Mouse (Mus musculus): ENCODE results near the gene Rbm47.

Gene Rbm47

DNA sequence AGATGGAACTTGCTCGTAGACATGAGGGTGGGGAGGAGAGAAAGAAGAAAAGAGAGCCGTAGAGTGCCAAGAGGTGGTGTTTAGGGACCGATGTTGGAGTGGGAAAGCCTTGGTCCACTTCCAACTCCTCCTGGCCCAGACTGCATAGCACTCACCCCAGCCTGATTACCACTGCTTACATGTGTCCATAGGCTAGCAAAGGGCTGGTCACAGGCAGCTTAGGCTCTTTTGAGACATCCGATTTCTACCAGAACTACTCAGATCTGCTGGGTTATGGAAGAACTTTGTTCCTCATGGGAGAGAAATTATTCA, 48.9 kb downstream of the Rbm47 start:
- no peak for DNase-seq

DNA sequence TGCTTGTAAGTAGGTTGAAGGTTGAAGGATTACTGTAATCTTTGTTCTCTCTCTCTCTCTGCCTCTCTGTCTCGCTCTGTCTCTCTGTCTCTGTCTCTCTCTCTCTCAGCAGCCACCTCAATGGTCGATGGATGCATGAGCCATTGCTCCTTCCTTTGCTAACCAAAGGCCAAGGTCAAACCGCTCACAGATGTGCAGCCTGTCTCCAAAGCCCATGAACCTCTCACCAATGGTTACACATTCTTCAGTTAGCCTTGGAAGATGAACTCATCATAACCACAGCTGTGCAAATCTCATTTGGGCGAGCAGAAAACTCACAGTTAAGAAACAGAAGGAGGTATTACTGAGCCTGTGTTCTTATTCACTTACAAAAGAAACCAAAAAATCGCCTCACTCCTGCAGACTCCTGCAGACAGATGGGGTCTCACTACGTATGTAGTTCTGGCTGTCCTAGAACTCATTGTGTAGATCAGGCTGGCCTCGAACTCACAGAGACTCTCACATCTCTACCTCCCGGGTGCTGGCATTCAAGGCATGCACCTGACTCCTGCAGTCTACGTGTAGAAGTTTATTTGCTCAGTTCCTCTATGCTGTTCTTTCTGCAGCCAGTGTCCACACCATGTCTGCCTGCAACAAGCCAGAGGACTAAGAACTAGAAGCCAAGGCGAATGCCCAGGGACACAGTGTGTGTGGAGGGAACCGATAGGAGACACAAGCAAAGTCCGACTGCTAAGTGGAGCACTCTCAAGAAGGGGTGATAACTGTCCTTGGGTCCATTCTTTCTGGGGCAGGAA, 49.4 kb downstream of the Rbm47 start:
- DNase-seq: no peak

DNA sequence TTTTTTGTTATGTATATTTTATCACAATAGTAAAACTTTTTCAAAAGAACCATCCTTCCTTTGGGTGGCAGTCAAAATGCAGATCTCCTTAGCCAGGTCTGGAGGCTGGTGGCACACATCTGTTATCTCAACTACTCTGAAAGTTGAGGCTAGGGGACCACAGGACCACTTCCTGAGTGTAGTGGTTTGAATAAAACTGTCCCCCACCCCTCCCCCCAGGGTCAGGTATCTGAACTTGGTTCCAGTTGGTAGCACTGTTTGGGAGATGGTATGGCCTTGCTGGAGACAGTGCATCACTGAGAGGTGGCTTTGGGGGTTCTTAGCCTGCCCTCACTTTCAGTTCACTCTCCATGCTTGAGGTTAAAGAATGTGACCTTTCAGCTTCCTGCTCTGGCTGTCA, 51.7 kb downstream of the Rbm47 start:
- no peak for DNase-seq

DNA sequence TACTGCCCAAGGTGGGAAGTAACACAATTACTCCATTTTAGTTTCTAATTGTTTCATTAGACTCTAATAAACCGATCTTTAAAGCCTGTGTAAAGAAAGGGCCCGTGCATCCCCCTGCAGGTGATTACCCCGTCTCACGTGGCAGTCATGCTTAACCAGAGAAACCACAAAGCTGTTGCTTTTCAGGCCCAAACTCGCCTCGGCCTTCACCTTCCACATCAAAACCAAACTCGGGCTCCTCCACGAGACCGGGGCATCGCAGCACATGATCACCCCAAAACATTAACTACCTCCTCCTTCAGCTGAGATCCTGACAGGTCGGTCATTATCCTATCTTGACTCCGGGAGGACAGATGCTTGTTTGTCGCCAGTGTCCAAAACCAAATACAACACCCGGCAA, 58.2 kb downstream of the Rbm47 start:
- DNase-seq: no peak

DNA sequence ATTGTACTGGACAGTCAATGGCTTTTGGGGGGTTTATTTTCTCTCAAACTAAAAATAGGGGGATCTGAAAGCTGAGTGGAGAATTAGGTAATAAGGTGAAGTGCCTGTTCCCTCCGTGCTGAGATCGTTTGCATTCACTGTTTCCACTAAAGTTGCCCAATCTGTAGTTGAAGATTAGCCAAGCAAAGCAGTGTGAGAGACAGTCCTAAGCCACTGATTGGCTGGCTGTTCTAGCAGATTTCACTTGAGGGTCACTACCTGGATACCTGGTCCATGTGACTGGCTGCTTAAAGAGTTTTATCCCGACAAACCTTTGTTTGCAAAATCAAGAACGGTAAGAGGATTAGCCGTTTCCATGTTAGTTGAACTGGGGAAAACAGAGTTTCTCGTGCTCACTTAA, 58.7 kb downstream of the Rbm47 start:
- DNase-seq: peak; percentile 84

DNA sequence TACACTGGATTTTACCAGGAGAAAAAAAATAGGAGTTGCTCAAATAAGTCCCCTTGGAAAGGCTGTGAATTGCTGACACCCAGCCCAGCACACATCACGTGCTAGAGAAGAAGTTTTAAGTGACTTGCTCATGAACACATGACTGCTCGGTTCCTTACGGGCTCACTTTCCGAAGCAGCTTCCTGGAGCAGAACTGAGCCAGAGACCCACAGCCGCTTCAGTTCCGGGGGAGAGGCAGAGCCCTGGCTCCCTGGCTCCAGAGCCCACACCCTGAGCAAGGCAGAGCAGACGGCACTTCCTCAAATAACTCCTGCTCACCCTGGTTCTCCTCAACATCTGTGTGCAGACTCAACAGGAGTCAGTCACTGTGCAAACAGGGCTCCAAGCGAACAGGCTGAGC, 60.9 kb downstream of the Rbm47 start:
- peak; percentile 45 for DNase-seq

DNA sequence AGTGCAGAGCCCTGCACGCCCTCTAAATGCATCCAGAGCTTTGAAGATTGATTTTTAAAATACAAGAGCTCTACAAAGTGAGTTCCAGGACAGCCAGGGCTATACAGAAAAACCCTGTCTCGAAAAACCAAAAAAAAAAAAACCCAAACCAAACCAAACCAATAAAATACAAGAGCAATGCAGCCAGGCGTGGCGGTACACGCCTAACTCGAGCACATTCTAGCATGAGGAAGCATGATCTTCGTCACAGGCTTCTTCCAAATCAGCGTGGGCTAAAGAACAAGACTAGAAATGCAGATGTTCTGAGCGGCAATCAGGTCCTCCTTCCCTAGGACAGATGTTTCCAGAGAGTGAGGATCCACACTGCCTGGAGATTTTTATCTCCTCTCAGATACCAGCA, 66.5 kb downstream of the Rbm47 start:
- DNase-seq: no peak

DNA sequence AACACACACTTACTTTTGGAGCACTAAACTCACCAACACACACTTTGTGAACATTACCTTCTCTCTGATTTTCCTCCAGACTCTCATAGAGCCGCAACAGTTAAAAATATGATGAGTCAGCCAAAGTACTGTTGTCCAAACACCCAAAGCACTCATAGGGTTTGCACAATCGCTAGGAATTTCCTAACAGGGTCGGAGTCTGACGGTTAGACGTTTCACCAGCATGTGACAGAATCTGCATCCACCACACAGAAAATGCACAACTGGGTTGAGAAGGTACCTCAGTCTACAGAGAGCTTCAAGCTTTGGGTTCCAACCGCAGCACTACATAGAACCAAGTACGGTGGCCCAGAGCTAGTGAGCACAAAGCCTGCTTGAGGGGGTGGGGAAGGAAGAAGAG, 67.0 kb downstream of the Rbm47 start:
- no peak for DNase-seq

DNA sequence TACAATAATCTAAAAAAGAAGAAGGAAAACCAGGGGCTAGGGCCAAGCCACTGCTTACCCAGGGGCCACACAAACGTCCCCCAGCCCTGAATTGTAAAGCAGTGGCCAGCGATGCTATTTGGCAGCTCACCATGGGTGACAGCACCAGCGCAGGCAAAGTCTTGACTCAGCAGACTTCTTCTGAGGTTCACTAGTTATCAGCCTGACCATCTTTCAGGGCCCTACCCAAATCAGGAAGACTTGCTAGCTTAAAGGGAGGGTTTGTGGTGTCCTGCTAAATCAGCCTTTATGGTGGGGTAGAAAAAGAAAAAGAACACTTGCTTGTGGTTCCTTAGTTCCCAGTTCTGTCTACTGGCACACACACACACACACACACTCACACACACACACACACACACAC, 67.6 kb downstream of the Rbm47 start:
- DNase-seq: no peak

DNA sequence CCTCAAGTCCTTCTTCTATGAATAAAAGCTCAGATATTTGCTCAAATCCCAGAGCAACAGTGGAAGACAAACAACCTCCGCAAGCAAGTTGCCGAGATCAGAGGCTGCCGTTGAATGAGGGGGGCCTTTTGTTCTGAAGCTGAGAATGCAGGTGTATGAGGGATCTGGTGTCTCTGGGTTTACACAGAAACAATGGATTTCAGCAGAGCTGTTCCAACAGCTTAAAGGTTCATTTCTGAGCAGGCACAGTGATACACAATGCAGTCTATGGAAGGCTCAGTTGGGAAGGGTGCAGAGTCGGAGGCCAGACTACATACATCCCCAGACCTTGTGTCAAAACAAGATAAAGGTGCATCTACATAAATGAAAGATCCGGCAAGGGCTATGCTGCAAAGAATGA, 69.5 kb downstream of the Rbm47 start:
- DNase-seq: no peak

DNA sequence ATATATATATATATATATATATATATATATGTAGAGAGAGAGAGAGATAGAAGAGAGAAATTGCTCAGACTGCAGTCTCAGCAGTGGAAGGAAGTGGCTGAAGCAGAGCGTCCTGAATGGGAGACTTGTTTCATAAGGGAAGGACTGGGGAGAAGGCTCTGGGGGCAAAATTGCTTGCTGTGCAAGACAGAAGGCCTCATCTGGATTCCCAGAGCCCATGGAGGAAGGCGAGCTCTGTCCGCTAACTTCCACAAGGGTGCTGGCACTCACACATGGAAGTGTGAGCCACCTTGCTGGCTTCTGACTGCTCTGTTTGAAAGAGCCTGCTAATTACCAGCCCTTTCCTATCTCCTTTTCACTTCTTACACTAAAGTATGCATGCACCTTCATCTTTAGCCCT, 70.1 kb downstream of the Rbm47 start:
- DNase-seq: no peak

DNA sequence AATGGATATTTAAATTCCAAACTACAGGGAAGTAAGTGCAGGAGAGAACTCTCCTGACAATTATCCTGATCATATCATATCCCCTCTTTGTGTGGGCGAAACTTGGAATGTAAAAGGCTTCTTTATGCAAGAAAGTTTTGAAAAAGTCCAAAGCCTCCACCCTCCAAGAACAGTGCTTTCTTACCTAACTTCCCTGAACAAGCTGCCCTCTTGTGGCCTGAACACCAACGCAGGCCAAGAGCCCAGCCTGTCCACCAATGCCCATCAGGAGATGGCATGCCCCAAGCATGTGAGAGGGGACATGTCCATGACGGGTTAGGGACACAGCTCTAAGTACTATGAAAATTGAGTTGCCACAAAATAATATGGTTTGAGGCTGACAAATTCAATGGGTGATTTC, 71.3 kb downstream of the Rbm47 start:
- peak; percentile 51 for DNase-seq

DNA sequence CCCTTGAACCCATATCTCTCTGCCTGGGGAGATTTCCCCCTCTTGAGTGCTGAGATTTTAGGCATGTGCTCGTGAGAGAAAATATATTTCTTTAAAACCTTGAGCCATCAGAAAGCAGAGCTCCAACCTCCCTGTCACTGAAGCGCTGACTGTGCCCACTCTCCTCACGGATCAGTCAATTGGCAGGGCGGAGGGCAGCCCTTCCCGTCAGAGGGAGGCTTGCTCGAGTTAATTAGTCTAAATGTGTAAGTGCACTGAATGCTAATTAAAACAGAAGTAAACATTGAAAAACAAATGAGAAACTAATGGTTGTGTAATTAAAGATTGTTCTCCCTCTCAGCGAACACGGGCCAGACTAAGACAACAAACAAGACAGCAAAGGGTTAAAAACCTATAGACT, 72.6 kb downstream of the Rbm47 start:
- DNase-seq: peak; percentile 47

DNA sequence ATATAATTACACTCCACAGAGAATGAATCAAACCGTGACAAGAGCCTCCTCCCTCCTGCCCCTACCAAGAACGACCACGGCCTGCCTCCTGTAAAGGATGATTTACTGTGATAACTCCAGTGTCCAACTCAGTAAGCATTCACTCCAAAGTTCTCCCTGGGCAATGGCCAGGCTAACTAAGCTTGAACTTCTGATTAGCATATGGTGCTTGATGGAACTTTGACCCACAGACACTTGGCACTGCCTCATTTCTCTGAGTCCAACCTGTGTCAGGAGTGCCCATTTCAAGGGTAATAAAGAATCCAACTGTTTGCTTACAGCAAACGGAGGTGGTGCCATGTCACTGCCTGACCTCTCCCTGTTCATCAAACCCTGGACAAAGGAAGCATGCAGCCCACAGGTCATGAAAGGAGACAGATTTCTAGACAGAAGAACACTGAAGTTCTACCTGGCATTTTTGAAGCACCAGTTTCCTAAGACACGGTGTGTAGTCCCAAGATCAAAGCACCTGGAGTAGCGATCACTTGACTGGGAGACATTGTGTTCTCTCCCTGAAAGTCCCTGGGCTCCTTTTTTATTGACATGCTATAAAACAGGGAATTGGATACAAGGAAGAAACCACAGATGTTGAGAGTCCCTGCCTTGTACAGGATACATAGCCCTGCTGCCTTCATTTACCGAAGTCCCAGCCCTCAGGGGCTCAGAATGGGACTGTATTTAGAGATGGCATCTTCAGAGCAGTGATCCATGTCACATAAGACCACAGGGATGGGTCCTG, 74.6 kb downstream of the Rbm47 start:
- DNase-seq: peak; percentile 83

DNA sequence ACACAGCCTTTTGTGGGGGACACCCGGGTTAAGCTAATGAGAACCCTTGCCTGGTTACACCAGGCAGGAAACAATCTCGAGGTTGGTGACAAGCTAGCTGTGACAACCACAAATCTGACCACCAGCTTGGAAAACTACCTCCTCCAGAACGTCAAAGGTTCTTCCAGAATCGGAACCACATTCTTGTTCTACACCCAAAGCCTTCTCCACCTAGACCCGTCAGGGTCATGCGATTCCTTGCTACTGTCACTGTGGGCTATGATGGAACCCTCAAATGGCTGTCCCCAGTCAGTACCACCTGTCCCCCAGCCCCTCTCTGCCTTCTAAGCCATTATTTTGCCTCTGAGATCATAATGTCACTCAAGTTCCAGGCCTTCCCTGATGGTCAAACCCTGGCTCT, 76.8 kb downstream of the Rbm47 start:
- DNase-seq: no peak

DNA sequence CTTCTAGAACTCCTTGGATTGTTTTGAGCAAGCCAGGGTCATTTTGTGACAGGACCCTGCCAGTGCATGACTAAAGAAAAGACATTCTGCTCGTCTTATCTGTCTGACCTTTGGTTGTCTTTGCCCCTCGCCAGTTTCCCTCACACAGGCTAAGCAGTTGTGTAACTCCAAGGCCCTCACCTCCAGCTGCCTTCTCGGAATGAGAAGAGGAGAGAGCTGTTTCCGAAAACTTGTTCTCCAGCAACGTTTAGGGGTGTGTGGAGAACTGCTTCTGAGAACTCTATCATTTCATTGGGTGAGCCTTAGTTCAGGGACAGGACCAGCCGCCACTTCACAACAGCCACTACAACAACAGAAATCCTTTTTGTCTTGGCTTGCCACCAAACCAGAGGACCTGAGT, 77.8 kb downstream of the Rbm47 start:
- no peak for DNase-seq

DNA sequence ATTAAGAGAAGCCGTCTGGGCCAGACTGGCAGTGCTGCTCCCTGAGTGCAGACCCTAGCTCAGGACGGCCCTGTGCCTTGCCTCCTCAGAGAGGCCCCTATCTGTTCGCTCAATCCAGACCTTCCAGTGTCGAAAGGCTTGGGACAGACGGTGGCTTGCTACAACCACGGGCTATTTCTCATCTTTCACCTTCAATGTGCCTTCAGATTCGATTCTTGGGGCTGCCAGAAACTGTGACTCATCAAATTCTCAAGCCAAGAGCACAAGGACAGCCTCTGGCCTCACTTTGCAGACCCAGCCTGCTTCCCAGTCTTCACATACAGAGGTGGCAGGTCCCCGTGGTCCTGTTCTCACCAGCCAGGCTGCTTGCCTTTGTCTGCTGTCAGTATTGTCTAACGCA, 82.9 kb downstream of the Rbm47 start:
- DNase-seq: peak; percentile 32

DNA sequence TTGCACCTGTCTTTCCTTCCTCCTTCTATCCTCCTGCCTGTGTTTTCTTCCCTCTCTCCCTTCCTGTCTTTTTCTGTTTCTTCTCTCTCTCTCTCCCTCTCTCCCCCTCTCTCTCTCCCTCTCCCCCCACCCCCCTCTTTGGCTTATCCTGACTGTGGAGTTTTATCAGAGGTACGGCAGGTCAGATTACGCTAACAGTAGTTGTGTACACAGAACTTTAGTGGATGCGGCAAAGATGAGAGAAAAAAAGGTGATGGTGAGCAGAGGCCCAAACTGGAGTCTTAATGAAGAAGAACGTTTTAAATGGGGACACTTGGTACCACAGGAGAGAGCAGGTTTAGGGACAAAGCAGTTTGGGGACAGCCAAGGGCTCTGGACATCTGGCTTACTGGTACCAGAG, 83.3 kb downstream of the Rbm47 start:
- no peak for DNase-seq

DNA sequence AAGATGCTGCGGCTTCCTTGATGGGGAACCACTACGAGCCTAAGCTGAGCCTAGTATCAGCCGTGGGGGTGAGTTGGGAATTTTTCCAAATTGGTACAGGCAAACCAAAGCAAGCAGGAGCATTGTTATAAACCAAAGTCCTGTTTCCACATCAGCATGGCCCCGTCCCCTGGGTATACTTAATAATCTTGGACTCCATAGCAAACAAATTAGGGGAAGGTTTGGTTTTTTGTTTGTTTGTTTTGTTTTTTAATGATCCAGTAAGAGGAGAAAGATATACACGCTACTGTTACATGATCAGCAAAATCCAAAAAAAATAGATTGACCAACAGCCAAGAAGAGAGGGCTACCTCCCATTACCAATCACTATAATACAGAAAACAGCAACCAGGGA, 84.0 kb downstream of the Rbm47 start:
- DNase-seq: no peak

DNA sequence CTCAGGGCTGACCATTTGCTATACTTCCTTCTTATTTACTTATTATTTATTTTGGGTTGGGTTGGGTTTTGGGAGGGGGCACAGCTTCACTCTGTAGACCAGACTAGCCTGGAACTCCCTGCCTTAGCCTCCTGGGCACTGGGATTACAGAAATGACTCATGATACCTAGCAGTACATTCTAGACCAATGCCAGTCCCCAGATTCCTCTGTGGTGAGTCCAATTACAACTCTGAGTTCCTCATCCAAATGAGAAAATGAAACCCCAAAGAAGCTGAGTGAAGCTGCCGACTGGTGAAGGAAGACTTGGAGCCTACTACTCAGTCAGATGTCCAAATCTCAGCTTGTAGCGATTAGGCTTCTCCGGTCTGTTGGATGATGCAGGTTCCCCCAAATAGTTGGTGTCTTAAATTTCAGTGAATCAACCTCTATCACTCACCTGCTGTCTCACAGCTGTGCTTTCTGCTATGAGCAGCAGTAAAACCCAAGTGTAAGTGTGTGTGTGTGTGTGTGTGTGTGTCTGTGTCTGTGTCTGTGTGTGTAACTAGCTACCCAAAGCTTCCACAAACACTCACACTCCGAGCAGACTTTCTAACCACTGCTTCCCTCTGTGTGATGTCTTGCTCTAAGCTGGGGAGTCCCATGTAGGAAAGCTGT, 84.5 kb downstream of the Rbm47 start:
- DNase-seq: no peak

DNA sequence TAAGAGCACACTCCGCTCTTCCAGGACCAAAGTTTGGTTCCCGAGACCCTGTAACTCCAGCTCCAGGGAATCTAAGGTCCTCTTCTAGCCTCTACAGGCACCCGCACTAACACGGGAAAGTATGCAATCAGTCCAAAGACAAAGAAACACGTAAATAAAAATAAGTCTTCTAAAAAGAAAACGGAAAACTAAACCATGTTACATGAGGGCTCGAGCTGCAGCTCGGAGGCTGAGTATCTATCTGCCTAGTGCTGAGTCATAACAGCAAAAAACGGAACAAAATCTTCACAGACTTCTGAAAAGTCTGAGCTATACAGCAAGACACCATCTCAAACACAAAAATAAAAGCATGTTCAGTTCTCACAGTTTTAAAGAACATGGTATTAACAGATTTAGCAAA, 86.0 kb downstream of the Rbm47 start:
- no peak for DNase-seq

DNA sequence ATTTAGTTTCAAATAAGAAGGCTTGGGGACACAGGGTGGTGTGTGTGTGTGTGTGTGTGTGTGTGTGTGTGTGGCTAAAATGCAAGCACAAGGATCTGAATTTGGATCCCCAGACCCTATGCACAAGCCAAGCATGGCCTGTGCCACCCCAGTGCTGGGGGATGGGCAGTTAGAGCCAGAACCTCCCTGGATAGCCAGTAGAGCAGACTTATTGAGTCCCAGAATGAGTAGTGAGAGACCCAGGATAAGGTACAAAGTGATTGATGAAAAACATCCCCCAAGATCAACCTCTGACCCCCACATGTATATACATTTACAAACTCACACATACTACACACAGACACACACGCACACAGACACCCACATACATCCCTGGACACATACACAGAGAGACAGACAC, 86.6 kb downstream of the Rbm47 start:
- DNase-seq: no peak

DNA sequence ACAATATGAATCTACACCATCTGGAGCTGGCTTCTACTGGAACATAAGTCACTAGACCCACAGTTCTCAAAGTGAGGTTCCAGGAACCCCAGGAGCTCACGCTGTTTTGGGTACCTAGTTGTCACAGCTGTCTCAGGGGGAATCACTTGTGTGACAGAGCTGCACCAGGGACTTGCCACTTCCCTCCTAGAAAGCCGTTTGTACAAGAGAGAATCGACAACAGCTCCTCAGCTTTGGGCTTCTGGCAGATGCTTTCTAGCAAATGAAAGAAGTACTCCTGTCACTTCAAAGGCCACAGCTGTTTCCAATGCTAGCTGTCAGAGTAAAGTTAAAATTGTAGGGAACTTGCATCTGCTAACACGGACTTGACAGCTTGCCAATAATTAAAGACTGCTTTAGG, 87.4 kb downstream of the Rbm47 start:
- DNase-seq: no peak

DNA sequence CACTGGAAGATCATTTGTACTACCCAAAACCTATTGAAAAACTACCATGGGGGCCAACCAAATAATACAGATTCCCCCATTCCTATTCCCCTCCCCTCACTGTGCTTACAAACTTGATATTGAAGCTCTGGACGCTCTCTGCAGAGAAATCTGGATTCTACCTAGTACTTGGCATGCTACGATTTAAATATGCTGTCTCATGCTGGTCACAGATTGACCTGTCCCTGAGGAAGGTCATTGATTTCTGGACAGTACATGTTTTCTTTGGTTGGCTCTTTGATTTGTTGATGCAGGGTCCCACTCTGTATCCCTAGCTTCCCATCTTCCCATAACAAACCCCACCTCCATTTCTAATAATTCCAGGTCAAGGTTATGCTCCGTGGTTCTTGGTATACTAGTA, 88.4 kb downstream of the Rbm47 start:
- DNase-seq: no peak
